Mouse (Mus musculus): ENCODE results near the gene Lhx4. TPM values are rescaled to one million over a fixed set of nuclear protein-coding genes. Genes with fewer than 3 reads are reported as not detected.
A peak's percentile ranks its signal among the peaks of the same experiment; 100 is the strongest.

The Lhx4 gene
- polyA plus RNA-seq, 1 experiment from 2014 or later, result not detected

DNA sequence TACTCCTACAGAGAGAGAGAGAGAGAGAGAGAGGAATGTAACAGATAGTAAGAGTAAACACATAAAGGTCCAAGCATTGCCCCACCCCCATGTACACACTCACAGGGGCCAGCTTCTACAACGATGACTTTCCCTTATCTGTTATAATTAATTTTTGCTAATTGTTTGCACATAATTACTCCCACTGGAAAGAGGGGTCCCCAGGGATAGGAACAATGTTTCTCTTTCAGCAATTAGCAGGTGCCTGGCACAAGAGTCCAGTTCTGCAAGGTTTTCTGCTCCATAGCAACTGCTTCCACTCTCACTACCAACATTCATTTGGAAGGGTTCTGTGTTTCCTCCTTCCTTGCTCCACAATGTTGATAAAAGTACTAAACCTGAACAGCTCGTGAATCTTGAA lies 25.6 kb downstream of the Lhx4 start:
- ATAC-seq (replicated peaks; ENCODE audit: low FRiP score, low read depth), result no peak
- no peaks in the 10 kb centered on the region for H3K36me3 ChIP-seq (ENCODE audit: insufficient read depth, low read length)
- H3K27me3 ChIP-seq (ENCODE audit: insufficient read depth, low read length), result peaks cover 34% of the 10 kb centered on the region
- no peak overlapping the region for H3K9ac ChIP-seq (ENCODE audit: low read depth, low read length)
- H3K4me1 ChIP-seq (replicated peaks; ENCODE audit: insufficient read depth, low read length), result no peaks in the 10 kb centered on the region
- DNase-seq (ENCODE audit: low spot score), result no peak
- no peak for TF ChIP-seq CTCF (IDR thresholded peaks at IDR 0.05; ENCODE audit: low read depth)
- no peak overlapping the region for H3K4me2 ChIP-seq (ENCODE audit: low read length)
- no peak overlapping the region for H3K27ac ChIP-seq
- no peaks in the 10 kb centered on the region for H3K9me3 ChIP-seq (replicated peaks; ENCODE audit: low read length)
- H3K4me3 ChIP-seq (replicated peaks; ENCODE audit: low read depth, low read length), result no peak overlapping the region
- WGBS, result 65% methylated on average over 2 of the region's 2 CpGs

DNA sequence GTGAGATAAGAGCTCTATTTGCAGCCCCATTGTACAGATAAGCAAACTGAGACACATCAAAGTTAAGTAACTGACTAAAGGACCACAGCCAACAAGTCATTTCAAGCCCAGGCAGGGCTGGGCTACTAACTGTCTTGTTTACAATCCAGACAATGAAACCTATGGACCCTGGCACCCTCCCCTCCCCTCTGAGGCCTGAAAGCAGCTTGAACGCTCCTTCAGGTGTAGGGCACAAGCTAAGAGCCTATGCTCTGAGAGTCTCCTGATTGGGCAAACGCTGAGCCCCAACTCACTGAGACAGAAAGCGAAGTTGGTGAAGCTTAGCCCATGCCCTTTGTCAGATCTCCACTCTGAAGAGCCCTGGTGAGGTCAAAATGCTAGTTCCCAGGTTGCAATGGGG lies 27.2 kb downstream of the Lhx4 start:
- no peaks in the 10 kb centered on the region for H3K4me1 ChIP-seq (replicated peaks; ENCODE audit: insufficient read depth, low read length)
- H3K36me3 ChIP-seq (ENCODE audit: insufficient read depth, low read length), result no peaks in the 10 kb centered on the region
- no peak overlapping the region for H3K4me3 ChIP-seq (replicated peaks; ENCODE audit: low read depth, low read length)
- no peak for DNase-seq (ENCODE audit: low spot score)
- ATAC-seq (replicated peaks; ENCODE audit: low FRiP score, low read depth), result no peak
- H3K9ac ChIP-seq (ENCODE audit: low read depth, low read length), result no peak overlapping the region
- TF ChIP-seq CTCF (IDR thresholded peaks at IDR 0.05; ENCODE audit: low read depth), result no peak
- H3K27ac ChIP-seq, result no peak overlapping the region
- H3K27me3 ChIP-seq (ENCODE audit: insufficient read depth, low read length), result peaks cover 19% of the 10 kb centered on the region; the same call in 1 of the 2 replicates
- H3K9me3 ChIP-seq (replicated peaks; ENCODE audit: low read length), result no peaks in the 10 kb centered on the region
- no peak overlapping the region for H3K4me2 ChIP-seq (ENCODE audit: low read length)
- 63% methylated on average over 3 of the region's 3 CpGs for WGBS

DNA sequence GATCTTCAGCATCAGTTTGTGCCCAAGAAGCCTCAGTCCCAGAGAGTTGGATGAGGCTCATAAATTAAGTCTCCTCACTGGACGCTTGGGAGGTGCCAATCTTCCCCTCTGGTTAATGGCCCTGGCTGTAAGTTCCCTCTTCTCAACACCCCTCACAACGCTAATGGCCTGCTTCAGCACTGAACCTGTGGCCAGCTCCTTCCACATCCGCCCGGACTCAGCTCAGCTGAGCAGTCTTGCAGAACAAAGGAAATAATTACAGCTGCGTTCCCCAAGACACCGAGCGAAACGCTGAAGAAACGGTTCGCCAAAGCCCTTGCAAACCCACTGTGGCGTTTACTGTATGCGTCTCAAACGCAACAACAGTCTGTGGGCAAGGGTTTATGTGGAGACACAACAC lies 29.3 kb downstream of the Lhx4 start:
- Histone ChIP-seq H3K4me1 (replicated peaks; ENCODE audit: insufficient read depth, low read length) (no peaks in the 10 kb centered on the region), H3K9me3 (replicated peaks; ENCODE audit: low read length) (no peaks in the 10 kb centered on the region), H3K4me3 (replicated peaks; ENCODE audit: low read depth, low read length) (no peak overlapping the region), H3K27me3 (ENCODE audit: insufficient read depth, low read length) (0 out of 2 replicates have a peak, but pooled peaks cover 4% of the 10 kb centered on the region), H3K4me2 (ENCODE audit: low read length) (peak overlapping the region; percentile 31; the same call in 1 of the 2 replicates), H3K27ac (no peak overlapping the region), H3K36me3 (ENCODE audit: insufficient read depth, low read length) (no peaks in the 10 kb centered on the region), H3K9ac (ENCODE audit: low read depth, low read length) (no peak overlapping the region)
- DNase-seq (ENCODE audit: low spot score) (peak; percentile 87), ATAC-seq (replicated peaks; ENCODE audit: low FRiP score, low read depth) (peak; percentile 81; the same call in 1 of the 2 replicates)
- WGBS, result under 1% methylated on average over 13 of the region's 13 CpGs
- no peak for TF ChIP-seq CTCF (IDR thresholded peaks at IDR 0.05; ENCODE audit: low read depth)

DNA sequence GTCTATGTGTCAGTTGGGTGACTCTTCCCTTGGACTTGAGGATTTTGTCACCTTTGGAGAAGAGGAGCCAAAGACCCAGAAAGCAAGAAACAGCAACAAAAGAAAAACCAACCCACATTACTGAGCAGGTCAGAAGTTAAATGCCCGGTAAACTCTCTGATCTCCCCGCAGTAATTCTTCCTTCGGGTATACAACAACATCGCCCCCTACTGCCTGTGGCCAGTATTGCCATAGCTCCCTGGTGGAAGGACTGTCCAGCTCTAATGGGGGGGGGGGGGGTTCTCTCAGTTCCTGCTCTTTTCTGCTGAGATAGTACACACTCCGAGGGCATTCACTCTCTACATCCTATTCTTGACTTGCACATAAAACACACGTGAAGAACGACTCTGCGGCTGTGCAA lies 30.0 kb downstream of the Lhx4 start:
- H3K27me3 ChIP-seq (ENCODE audit: insufficient read depth, low read length), result 0 out of 2 replicates have a peak, but pooled peaks cover 4% of the 10 kb centered on the region

DNA sequence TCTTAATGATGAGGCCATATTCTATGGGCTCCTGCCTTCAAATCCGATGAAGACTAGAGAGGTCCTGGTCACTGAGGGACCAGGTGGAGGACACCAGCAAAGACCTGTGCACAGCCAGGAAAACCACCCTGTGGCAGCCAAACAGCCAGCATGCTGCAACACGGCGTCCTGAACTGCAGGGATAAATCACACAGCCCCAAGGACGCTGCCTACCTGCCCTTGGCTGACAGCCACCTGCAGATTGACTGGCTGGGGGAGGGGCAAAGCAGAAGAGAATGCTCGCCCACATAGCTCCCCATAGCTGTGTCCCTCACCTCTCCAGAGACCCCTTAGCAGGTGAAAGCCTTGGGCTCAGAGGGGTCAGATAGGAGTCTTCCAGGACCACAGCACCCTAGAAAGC lies 31.5 kb downstream of the Lhx4 start:
- Histone ChIP-seq H3K4me1 (replicated peaks; ENCODE audit: insufficient read depth, low read length) (no peaks in the 10 kb centered on the region), H3K27ac (no peak overlapping the region), H3K9me3 (replicated peaks; ENCODE audit: low read length) (no peaks in the 10 kb centered on the region), H3K9ac (ENCODE audit: low read depth, low read length) (no peak overlapping the region), H3K4me3 (replicated peaks; ENCODE audit: low read depth, low read length) (no peak overlapping the region), H3K36me3 (ENCODE audit: insufficient read depth, low read length) (no peaks in the 10 kb centered on the region), H3K27me3 (ENCODE audit: insufficient read depth, low read length) (0 out of 2 replicates have a peak, but pooled peaks cover 4% of the 10 kb centered on the region), H3K4me2 (ENCODE audit: low read length) (no peak overlapping the region)
- ATAC-seq (replicated peaks; ENCODE audit: low FRiP score, low read depth) (no peak), DNase-seq (ENCODE audit: low spot score) (no peak)
- no peak for TF ChIP-seq CTCF (IDR thresholded peaks at IDR 0.05; ENCODE audit: low read depth)
- 43% methylated on average over 5 of the region's 5 CpGs for WGBS

More for the DNA sequence above, 30.0 kb downstream of the Lhx4 start:
- 26% methylated on average over 8 of the region's 8 CpGs for WGBS
- no peaks in the 10 kb centered on the region for H3K9me3 ChIP-seq (replicated peaks; ENCODE audit: low read length)
- no peaks in the 10 kb centered on the region for H3K36me3 ChIP-seq (ENCODE audit: insufficient read depth, low read length)
- no peak for ATAC-seq (replicated peaks; ENCODE audit: low FRiP score, low read depth)
- H3K27ac ChIP-seq, result no peak overlapping the region
- no peaks in the 10 kb centered on the region for H3K4me1 ChIP-seq (replicated peaks; ENCODE audit: insufficient read depth, low read length)
- no peak overlapping the region for H3K4me2 ChIP-seq (ENCODE audit: low read length)
- H3K9ac ChIP-seq (ENCODE audit: low read depth, low read length), result no peak overlapping the region
- TF ChIP-seq CTCF (IDR thresholded peaks at IDR 0.05; ENCODE audit: low read depth), result peak; percentile 39; the same call in 1 of the 2 replicates
- no peak overlapping the region for H3K4me3 ChIP-seq (replicated peaks; ENCODE audit: low read depth, low read length)
- no peak for DNase-seq (ENCODE audit: low spot score)

DNA sequence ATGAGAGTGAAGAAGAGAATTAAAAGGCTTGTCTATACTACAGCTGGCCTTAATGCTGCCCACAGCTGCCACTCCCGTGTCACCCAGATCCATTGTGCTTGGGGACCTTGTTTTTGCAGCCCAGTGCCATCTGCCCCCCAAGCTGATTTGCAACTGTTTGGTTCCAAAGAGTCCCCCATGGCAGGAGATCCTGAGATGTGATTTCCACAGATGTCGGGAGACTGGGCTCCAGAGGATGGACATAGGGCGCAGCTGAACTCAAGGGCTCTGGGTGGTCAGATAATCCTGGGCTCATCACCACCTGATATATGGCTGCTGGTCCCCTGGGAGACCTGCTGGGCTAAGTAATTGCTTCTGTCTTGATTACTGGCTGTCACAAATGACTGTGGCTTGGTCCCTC lies 32.6 kb downstream of the Lhx4 start:
- ATAC-seq (replicated peaks; ENCODE audit: low FRiP score, low read depth), result no peak
- H3K9ac ChIP-seq (ENCODE audit: low read depth, low read length), result no peak overlapping the region
- no peaks in the 10 kb centered on the region for H3K9me3 ChIP-seq (replicated peaks; ENCODE audit: low read length)
- DNase-seq (ENCODE audit: low spot score), result no peak
- no peak for TF ChIP-seq CTCF (IDR thresholded peaks at IDR 0.05; ENCODE audit: low read depth)
- no peaks in the 10 kb centered on the region for H3K4me1 ChIP-seq (replicated peaks; ENCODE audit: insufficient read depth, low read length)
- 0 out of 2 replicates have a peak, but pooled peaks cover 3% of the 10 kb centered on the region for H3K27me3 ChIP-seq (ENCODE audit: insufficient read depth, low read length)
- no peak overlapping the region for H3K4me3 ChIP-seq (replicated peaks; ENCODE audit: low read depth, low read length)
- no peaks in the 10 kb centered on the region for H3K36me3 ChIP-seq (ENCODE audit: insufficient read depth, low read length)
- no peak overlapping the region for H3K4me2 ChIP-seq (ENCODE audit: low read length)
- no peak overlapping the region for H3K27ac ChIP-seq
- 58% methylated on average over 3 of the region's 3 CpGs for WGBS

DNA sequence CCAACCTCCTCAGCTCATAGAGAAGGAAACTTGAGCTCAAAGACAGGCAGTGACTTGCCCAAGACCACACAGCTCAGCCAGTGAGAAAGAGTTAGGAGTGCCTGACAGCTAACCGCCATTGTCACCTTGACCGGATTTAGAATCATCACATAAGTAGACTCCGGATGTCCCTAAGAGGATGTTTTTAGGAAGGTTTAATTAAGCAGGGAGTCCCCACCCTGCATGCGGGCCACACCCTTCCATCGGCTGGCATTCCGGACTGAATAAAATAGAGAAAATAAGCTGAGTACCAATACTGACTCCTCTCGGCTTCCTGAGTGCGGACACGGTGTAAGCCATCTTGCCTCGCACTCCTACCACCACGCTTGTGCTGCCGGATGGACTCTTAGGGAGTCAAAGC lies 34.2 kb downstream of the Lhx4 start:
- no peaks in the 10 kb centered on the region for H3K4me1 ChIP-seq (replicated peaks; ENCODE audit: insufficient read depth, low read length)
- H3K27me3 ChIP-seq (ENCODE audit: insufficient read depth, low read length), result no peaks in the 10 kb centered on the region
- no peak overlapping the region for H3K27ac ChIP-seq
- no peaks in the 10 kb centered on the region for H3K9me3 ChIP-seq (replicated peaks; ENCODE audit: low read length)
- ATAC-seq (replicated peaks; ENCODE audit: low FRiP score, low read depth) (no peak), DNase-seq (ENCODE audit: low spot score) (no peak)
- no peak overlapping the region for H3K9ac ChIP-seq (ENCODE audit: low read depth, low read length)
- H3K36me3 ChIP-seq (ENCODE audit: insufficient read depth, low read length), result no peaks in the 10 kb centered on the region
- H3K4me2 ChIP-seq (ENCODE audit: low read length), result no peak overlapping the region
- WGBS, result 90% methylated on average over 12 of the region's 12 CpGs
- H3K4me3 ChIP-seq (replicated peaks; ENCODE audit: low read depth, low read length), result no peak overlapping the region
- TF ChIP-seq CTCF (IDR thresholded peaks at IDR 0.05; ENCODE audit: low read depth), result no peak

Data from kidney, postnatal 0 days (tissue).